In genomic region chr13:107093683-107094082, GRCm38 (mm10) we compare ENCODE assay signal across 24 mouse cellular contexts.
DNase-seq lines count a peak whose midpoint lies in the region; ATAC-seq and TF ChIP-seq lines count a peak whose summit lies in the region.
"Had no signal": no experiment of that assay in that cellular context is flagged by ENCODE, and none has a peak within 500 bp of the region (broad histone marks: within the 10 kb centered on the region; RNA-seq: fewer than 3 reads in every experiment).

No protein-coding gene starts in this region.

- no peak for TF ChIP-seq EP300 in lung, postnatal 0 days (IDR thresholded peaks at IDR 0.05)

- H3K9me3 ChIP-seq in embryonic facial prominence, embryonic 15.5 days (replicated peaks), result no peaks in the 10 kb centered on the region
- no peaks in the 10 kb centered on the region for H3K9me3 ChIP-seq in embryonic facial prominence, embryonic 10.5 days
- no peaks in the 10 kb centered on the region for H3K9me3 ChIP-seq in lung, postnatal 0 days (ENCODE audit: low read length)
- no peaks in the 10 kb centered on the region for H3K9me3 ChIP-seq in liver, embryonic 16.5 days (replicated peaks; ENCODE audit: control insufficient read depth, low read length)
- H3K9me3 ChIP-seq: embryonic facial prominence, embryonic 13.5 days; forebrain, embryonic 15.5 days; hindbrain, embryonic 10.5 days; kidney, embryonic 15.5 days; limb, embryonic 12.5 days; midbrain, embryonic 13.5 days had no signal

- WGBS in embryonic facial prominence, embryonic 15.5 days, result 84% methylated on average over 2 of the region's 2 CpGs
- 93% methylated on average over 2 of the region's 2 CpGs for WGBS in embryonic facial prominence, embryonic 10.5 days
- WGBS in lung, postnatal 0 days, result 82% methylated on average over 2 of the region's 2 CpGs
- 59% methylated on average over 2 of the region's 2 CpGs for WGBS in liver, embryonic 16.5 days (ENCODE audit: insufficient replicate concordance)

- 0 out of 2 replicates have a peak overlapping the region, but pooled peaks have one; percentile 17 for H3K27ac ChIP-seq in embryonic facial prominence, embryonic 15.5 days (replicated peaks)
- H3K27ac ChIP-seq in embryonic facial prominence, embryonic 10.5 days (replicated peaks), result no peak overlapping the region
- H3K27ac ChIP-seq in lung, postnatal 0 days (ENCODE audit: low read length), result no peak overlapping the region
- peak overlapping the region; percentile 19; the same call in 1 of the 2 replicates for H3K27ac ChIP-seq in liver, embryonic 16.5 days (ENCODE audit: low read length)
- H3K27ac ChIP-seq: embryonic facial prominence, embryonic 13.5 days; forebrain, embryonic 15.5 days; hindbrain, embryonic 10.5 days; hindbrain, postnatal 0 days; kidney, embryonic 15.5 days; limb, embryonic 12.5 days; midbrain, embryonic 13.5 days had no signal

- H3K36me3 ChIP-seq in embryonic facial prominence, embryonic 15.5 days, result no peaks in the 10 kb centered on the region
- H3K36me3 ChIP-seq in embryonic facial prominence, embryonic 10.5 days (replicated peaks), result no peaks in the 10 kb centered on the region
- H3K36me3 ChIP-seq in lung, postnatal 0 days (ENCODE audit: insufficient read depth, low read length), result no peaks in the 10 kb centered on the region
- no peaks in the 10 kb centered on the region for H3K36me3 ChIP-seq in liver, embryonic 16.5 days (ENCODE audit: control insufficient read depth, insufficient read depth)
- H3K36me3 ChIP-seq: embryonic facial prominence, embryonic 13.5 days; forebrain, embryonic 15.5 days; hindbrain, embryonic 10.5 days; kidney, embryonic 15.5 days; limb, embryonic 12.5 days; midbrain, embryonic 13.5 days had no signal

- peaks cover 9% of the 10 kb centered on the region; the same call in 1 of the 2 replicates for H3K4me1 ChIP-seq in embryonic facial prominence, embryonic 15.5 days
- H3K4me1 ChIP-seq in embryonic facial prominence, embryonic 10.5 days, result peaks cover 11% of the 10 kb centered on the region
- H3K4me1 ChIP-seq in lung, postnatal 0 days (ENCODE audit: insufficient read depth, low read depth, low read length), result no peaks in the 10 kb centered on the region
- H3K4me1 ChIP-seq in liver, embryonic 16.5 days (ENCODE audit: control insufficient read depth, low read depth, low read length), result peaks cover 44% of the 10 kb centered on the region
- H3K4me1 ChIP-seq: forebrain, embryonic 15.5 days; kidney, embryonic 15.5 days; midbrain, embryonic 13.5 days had no signal

- ATAC-seq in embryonic facial prominence, embryonic 15.5 days (ENCODE audit: insufficient number of reproducible peaks, low FRiP score, low TSS enrichment, low read depth), result no peak
- 0 out of 2 replicates have a peak, but pooled peaks have one; percentile 23 for ATAC-seq in lung, postnatal 0 days
- peak; percentile 46; the same call in 1 of the 2 replicates for ATAC-seq in erythroid progenitor cell, adult 5-6 weeks (replicated peaks; ENCODE audit: low FRiP score, poor library complexity, severe bottlenecking)
- no peak for ATAC-seq in liver, embryonic 16.5 days (ENCODE audit: low read depth)
- ATAC-seq: forebrain, embryonic 15.5 days; hindbrain, postnatal 0 days; intestine, postnatal 0 days; midbrain, embryonic 13.5 days had no signal

- no peak overlapping the region for H3K4me3 ChIP-seq in embryonic facial prominence, embryonic 15.5 days (replicated peaks)
- no peak overlapping the region for H3K4me3 ChIP-seq in embryonic facial prominence, embryonic 10.5 days
- no peak overlapping the region for H3K4me3 ChIP-seq in lung, postnatal 0 days (ENCODE audit: low read depth, low read length)
- no peak overlapping the region for H3K4me3 ChIP-seq in liver, embryonic 16.5 days (ENCODE audit: low read depth, low read length)
- H3K4me3 ChIP-seq: embryonic facial prominence, embryonic 13.5 days; forebrain, embryonic 15.5 days; hindbrain, embryonic 10.5 days; kidney, embryonic 15.5 days; limb, embryonic 12.5 days; midbrain, embryonic 13.5 days had no signal

- H3K4me2 ChIP-seq in embryonic facial prominence, embryonic 15.5 days (replicated peaks), result no peak overlapping the region
- H3K4me2 ChIP-seq in lung, postnatal 0 days (replicated peaks; ENCODE audit: low read depth, low read length), result no peak overlapping the region
- H3K4me2 ChIP-seq in liver, embryonic 16.5 days (ENCODE audit: low read depth, low read length), result no peak overlapping the region
- H3K4me2 ChIP-seq: embryonic facial prominence, embryonic 13.5 days; forebrain, embryonic 15.5 days; kidney, embryonic 15.5 days; limb, embryonic 12.5 days; lung, embryonic 14.5 days; midbrain, embryonic 13.5 days had no signal

- DNase-seq in embryonic facial prominence, embryonic 10.5 days (ENCODE audit: low spot score), result no peak
- DNase-seq in lung, postnatal 0 days (ENCODE audit: low spot score), result no peak
- no peak for DNase-seq in lung, postnatal 14 days
- no peak for DNase-seq in embryo, embryonic 10 days (ENCODE audit: low spot score)
- no peak for DNase-seq in kidney, adult 9 months
- DNase-seq: adrenal gland, postnatal 10 days; cerebellum, adult 18-20 months; cerebellum, postnatal 14 days; kidney, postnatal 36 days; layer of hippocampus, postnatal 36 days; lung, embryonic 14.5 days; lung, postnatal 4 days; retina, postnatal 1 day had no signal

- no peaks in the 10 kb centered on the region for H3K27me3 ChIP-seq in embryonic facial prominence, embryonic 15.5 days
- no peaks in the 10 kb centered on the region for H3K27me3 ChIP-seq in embryonic facial prominence, embryonic 10.5 days (replicated peaks; ENCODE audit: low read depth, poor library complexity, severe bottlenecking)
- H3K27me3 ChIP-seq in lung, postnatal 0 days (replicated peaks; ENCODE audit: insufficient read depth, low read length), result no peaks in the 10 kb centered on the region
- H3K27me3 ChIP-seq in liver, embryonic 16.5 days (ENCODE audit: control insufficient read depth, insufficient read depth, low read depth, low read length), result no peaks in the 10 kb centered on the region
- H3K27me3 ChIP-seq: embryonic facial prominence, embryonic 13.5 days; forebrain, embryonic 15.5 days; kidney, embryonic 15.5 days; limb, embryonic 12.5 days; midbrain, embryonic 13.5 days had no signal

- no peak overlapping the region for H3K9ac ChIP-seq in embryonic facial prominence, embryonic 15.5 days
- H3K9ac ChIP-seq in lung, postnatal 0 days (replicated peaks; ENCODE audit: low read depth), result no peak overlapping the region
- 0 out of 2 replicates have a peak overlapping the region, but pooled peaks have one; percentile 7 for H3K9ac ChIP-seq in liver, embryonic 16.5 days (ENCODE audit: low read depth, low read length)
- H3K9ac ChIP-seq: embryonic facial prominence, embryonic 13.5 days; forebrain, embryonic 15.5 days; kidney, embryonic 15.5 days; limb, embryonic 12.5 days; lung, embryonic 14.5 days; midbrain, embryonic 13.5 days had no signal

- TF ChIP-seq CTCF in lung, postnatal 0 days (IDR thresholded peaks at IDR 0.05), result no peak

Comparison
In these comparisons a context has a peak if more than half of its experiments do, and no peak if none do; other contexts are left out.
1. H3K27ac ChIP-seq: peak in embryonic facial prominence, embryonic 15.5 days (single experiment) and liver, embryonic 16.5 days (single experiment); none in embryonic facial prominence, embryonic 10.5 days (single experiment) and lung, postnatal 0 days (single experiment).
2. ATAC-seq: peak in lung, postnatal 0 days (single experiment) and erythroid progenitor cell, adult 5-6 weeks (single experiment); none in embryonic facial prominence, embryonic 15.5 days (single experiment) and liver, embryonic 16.5 days (single experiment).